Mouse (Mus musculus) small intestine, adult 2 months (tissue): ENCODE results near the gene Zfp408. TPM values are rescaled to one million over a fixed set of nuclear protein-coding genes. Genes with fewer than 3 reads are reported as not detected.

Experiments
- H3K27ac ChIP-seq: fragments of 200-500 bp; 2 replicates; pipeline ENCODE4 v1.5.1; 2012; ENCODE audit warnings: low read depth, low read length, control low read depth, inconsistent platforms; ENCODE audit not compliant: insufficient read depth
- H3K27me3 ChIP-seq: fragments of 200-500 bp; 2 replicates; pipeline ENCODE4 v1.6.1; 2012; ENCODE audit warnings: mild to moderate bottlenecking, moderate library complexity, low read length, inconsistent platforms; ENCODE audit not compliant: control insufficient read depth, insufficient read depth
- H3K36me3 ChIP-seq: fragments of 200-500 bp; 2 replicates; pipeline ENCODE4 v1.6.1; 2012; ENCODE audit warnings: mild to moderate bottlenecking, low read length, control low read depth, inconsistent platforms; ENCODE audit not compliant: control insufficient read depth, insufficient read depth
- H3K4me1 ChIP-seq: fragments of 200-500 bp; 2 replicates; pipeline ENCODE4 v1.6.1; 2012; ENCODE audit warnings: low read length, inconsistent platforms, mixed read lengths; ENCODE audit not compliant: control insufficient read depth, insufficient read depth, insufficient read length
- H3K4me3 ChIP-seq: fragments of 200-500 bp; 2 replicates; pipeline ENCODE4 v1.5.1; 2012; ENCODE audit warnings: low read depth, mild to moderate bottlenecking, control low read depth, inconsistent platforms, low read length, moderate library complexity
- CTCF ChIP-seq: fragments of 200-500 bp; IDR thresholded peaks from 2 replicates; pipeline ENCODE4 v1.5.1; 2012; ENCODE audit warnings: low read depth, mild to moderate bottlenecking, control low read depth, inconsistent platforms, low read length, moderate library complexity, mixed read lengths; ENCODE audit not compliant: insufficient replicate concordance, insufficient read length; ENCODE audit errors: extremely low read depth
- POLR2A ChIP-seq: fragments of 200-500 bp; IDR thresholded peaks from 2 replicates; pipeline ENCODE4 v1.6.1; 2012; ENCODE audit warnings: low read depth, mild to moderate bottlenecking, control low read depth, inconsistent platforms, low read length, moderate library complexity
- WGBS: fragments of 180-500 bp; shearing (Covaris S2); methylation state at CpG from one replicate; pipeline ENCODE4 v1.1.7; 2018; 5-methylcytosine and 5-hydroxymethylcytosine counted together
- polyA plus RNA-seq: library from polyadenylated mRNA; depleted of rRNA; stranded (reverse); fragments of >200 nt; gene quantifications from 2 replicates; pipeline ENCODE4 v1.2.3, GENCODE M21; 2012; rRNA removed

The Zfp408 gene
- 6.2 and 11.0 TPM in 2 replicates for polyA plus RNA-seq

GRCm38 (mm10) chr2:91649553-91650359 is at the start of gene Zfp408, which contains the start of gene Arhgap1:
Zfp408 (minus strand) TSS chr2:91649791.
Arhgap1 (plus strand) TSS chr2:91649860.
- under 1% methylated on average over 44 of the region's 44 CpGs for WGBS
- peak within 1 kb of the TSS; percentile 83 for H3K27ac ChIP-seq
- TF ChIP-seq POLR2A: peak; percentile 89
- TF ChIP-seq CTCF: no peak
- peaks cover 50% of the 10 kb centered on the region for H3K36me3 ChIP-seq
- H3K27me3 ChIP-seq: no peaks in the 10 kb centered on the region
- peak within 1 kb of the TSS; percentile 78 for H3K4me3 ChIP-seq
- H3K4me1 ChIP-seq: peaks cover 11% of the 10 kb centered on the region

GRCm38 (mm10) chr2:91699225-91699624 is 49.6 kb upstream of the Zfp408 start:
- WGBS: 60% methylated on average over 1 of the region's 1 CpGs
- peaks cover 9% of the 10 kb centered on the region for H3K36me3 ChIP-seq
- H3K4me3 ChIP-seq: no peak overlapping the region
- H3K27ac ChIP-seq: no peak overlapping the region
- H3K27me3 ChIP-seq: no peaks in the 10 kb centered on the region
- peaks cover 2% of the 10 kb centered on the region; the same call in 1 of the 2 replicates for H3K4me1 ChIP-seq
- no peak for TF ChIP-seq CTCF
- TF ChIP-seq POLR2A: no peak

GRCm38 (mm10) chr2:91696225-91696590 is 46.6 kb upstream of the Zfp408 start:
- Histone ChIP-seq H3K4me3 (no peak overlapping the region), H3K4me1 (peaks cover 2% of the 10 kb centered on the region; the same call in 1 of the 2 replicates), H3K27ac (no peak overlapping the region), H3K36me3 (peaks cover 21% of the 10 kb centered on the region), H3K27me3 (no peaks in the 10 kb centered on the region)
- 30% methylated on average over 1 of the region's 1 CpGs for WGBS
- no peak for TF ChIP-seq POLR2A
- TF ChIP-seq CTCF: no peak

GRCm38 (mm10) chr2:91695436-91696224 is 46.0 kb upstream of the Zfp408 start:
- Histone ChIP-seq H3K27ac (no peak overlapping the region), H3K36me3 (peaks cover 23% of the 10 kb centered on the region), H3K27me3 (no peaks in the 10 kb centered on the region), H3K4me1 (peaks cover 2% of the 10 kb centered on the region; the same call in 1 of the 2 replicates), H3K4me3 (no peak overlapping the region)
- TF ChIP-seq CTCF: no peak
- TF ChIP-seq POLR2A: no peak
- 92% methylated on average over 10 of the region's 10 CpGs for WGBS

GRCm38 (mm10) chr2:91689452-91689851 is 39.9 kb upstream of the Zfp408 start:
- 87% methylated on average over 7 of the region's 7 CpGs for WGBS

GRCm38 (mm10) chr2:91683919-91684318 is 34.3 kb upstream of the Zfp408 start:
- Histone ChIP-seq H3K36me3 (peaks cover 59% of the 10 kb centered on the region), H3K27me3 (no peaks in the 10 kb centered on the region), H3K4me1 (no peaks in the 10 kb centered on the region), H3K4me3 (no peak overlapping the region), H3K27ac (no peak overlapping the region)
- 57% methylated on average over 8 of the region's 8 CpGs for WGBS
- no peak for TF ChIP-seq POLR2A
- no peak for TF ChIP-seq CTCF

More at GRCm38 (mm10) chr2:91689452-91689851, 39.9 kb upstream of the Zfp408 start:
- Histone ChIP-seq H3K27me3 (no peaks in the 10 kb centered on the region), H3K4me3 (no peak overlapping the region), H3K4me1 (no peaks in the 10 kb centered on the region), H3K36me3 (peaks cover 54% of the 10 kb centered on the region), H3K27ac (no peak overlapping the region)
- TF ChIP-seq POLR2A (no peak), CTCF (no peak)

GRCm38 (mm10) chr2:91682850-91683249 is 33.3 kb upstream of the Zfp408 start:
- Histone ChIP-seq H3K4me1 (no peaks in the 10 kb centered on the region), H3K4me3 (no peak overlapping the region), H3K27ac (no peak overlapping the region), H3K36me3 (peaks cover 61% of the 10 kb centered on the region), H3K27me3 (no peaks in the 10 kb centered on the region)
- TF ChIP-seq CTCF: peak; percentile 52; the same call in 1 of the 2 replicates
- TF ChIP-seq POLR2A: no peak
- 76% methylated on average over 4 of the region's 4 CpGs for WGBS
